Mouse (Mus musculus) ES-E14 (cell line): ENCODE results near the gene Rnasek.

Experiments used
- CHD2 ChIP-seq: IDR thresholded peaks from 2 replicates; pipeline ENCODE4 v1.6.1; 2014; ENCODE audit warnings: mild to moderate bottlenecking, low read depth, low read length, inconsistent platforms
- HCFC1 ChIP-seq: IDR thresholded peaks from 2 replicates; pipeline ENCODE4 v1.6.1; 2012; ENCODE audit warnings: low read length, inconsistent platforms, borderline replicate concordance; ENCODE audit not compliant: insufficient read depth
- MAFK ChIP-seq: IDR thresholded peaks from 2 replicates; pipeline ENCODE4 v1.6.1; 2014; ENCODE audit warnings: mild to moderate bottlenecking, low read depth, low read length, inconsistent platforms; ENCODE audit not compliant: insufficient read depth
- ZC3H11A ChIP-seq: IDR thresholded peaks from 2 replicates; pipeline ENCODE4 v1.6.1; 2012; ENCODE audit warnings: low read depth, mild to moderate bottlenecking, inconsistent platforms, low read length, borderline replicate concordance
- ZNF384 ChIP-seq: IDR thresholded peaks from 2 replicates; pipeline ENCODE4 v1.6.1; 2012; ENCODE audit warnings: low read depth, low read length, inconsistent platforms

- TF ChIP-seq HCFC1, result no peak
- TF ChIP-seq MAFK, result no peak
- TF ChIP-seq ZNF384, result no peak
- no peak for TF ChIP-seq CHD2
- no peak for TF ChIP-seq ZC3H11A
These were observed 4.3 kb downstream of the Rnasek start for GRCm38 (mm10) chr11:70235254-70235900.
